Mouse (Mus musculus): Measurements from ENCODE around the gene Cd160.

- TF ChIP-seq POLR2A (IDR thresholded peaks at IDR 0.05; ENCODE audit: control insufficient read depth, low read depth, low read length), result no peak
- TF ChIP-seq CTCF (IDR thresholded peaks at IDR 0.05; ENCODE audit: control insufficient read depth, insufficient read depth, insufficient replicate concordance, low read depth, low read length), result no peak
These were observed 705 bp upstream of the Cd160 start for GRCm38 (mm10) chr3:96829856-96830255.
